Mouse (Mus musculus) ZHBTc4 (cell line): Measurements from ENCODE around the gene Rpf2.

Experiments used
- DNase-seq: peaks from one replicate; pipeline ENCODE4 v3.0.0-alpha.2; 2011; ENCODE audit warnings: low read depth, low spot score

Gene Rpf2

GRCm38 (mm10) chr10:40249625-40250024 lies 2.8 kb upstream of the Rpf2 start:
- no peak for DNase-seq

- DNase-seq = no peak
Observed at GRCm38 (mm10) chr10:40247166-40247716, 405 bp upstream of the Rpf2 start.

- DNase-seq = no peak
Observed at GRCm38 (mm10) chr10:40237826-40238225, 9.0 kb downstream of the Rpf2 start.

- no peak for DNase-seq
Observed at GRCm38 (mm10) chr10:40233241-40233640, 13.6 kb downstream of the Rpf2 start.

- DNase-seq = no peak
Observed at GRCm38 (mm10) chr10:40232442-40232841, 14.4 kb downstream of the Rpf2 start.

DNA sequence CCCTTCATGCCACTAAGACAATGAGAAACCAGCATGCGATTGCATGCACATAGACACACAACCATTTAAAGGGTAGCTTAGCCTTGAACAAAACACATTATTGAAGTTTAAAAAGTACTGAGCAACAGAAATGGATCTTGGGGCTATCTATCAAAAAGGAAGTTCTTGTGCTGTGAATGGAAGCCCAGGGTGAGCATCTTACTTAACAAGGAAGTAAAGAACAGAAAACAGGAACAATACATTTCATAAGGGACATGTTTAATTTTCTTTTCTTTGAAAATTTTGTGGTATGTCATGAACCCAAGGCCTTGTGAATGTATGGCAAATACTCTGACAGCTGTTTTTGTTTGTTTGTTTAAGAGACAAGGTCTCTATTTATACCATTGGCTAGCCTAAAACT lies 17.1 kb downstream of the Rpf2 start:
- no peak for DNase-seq

DNA sequence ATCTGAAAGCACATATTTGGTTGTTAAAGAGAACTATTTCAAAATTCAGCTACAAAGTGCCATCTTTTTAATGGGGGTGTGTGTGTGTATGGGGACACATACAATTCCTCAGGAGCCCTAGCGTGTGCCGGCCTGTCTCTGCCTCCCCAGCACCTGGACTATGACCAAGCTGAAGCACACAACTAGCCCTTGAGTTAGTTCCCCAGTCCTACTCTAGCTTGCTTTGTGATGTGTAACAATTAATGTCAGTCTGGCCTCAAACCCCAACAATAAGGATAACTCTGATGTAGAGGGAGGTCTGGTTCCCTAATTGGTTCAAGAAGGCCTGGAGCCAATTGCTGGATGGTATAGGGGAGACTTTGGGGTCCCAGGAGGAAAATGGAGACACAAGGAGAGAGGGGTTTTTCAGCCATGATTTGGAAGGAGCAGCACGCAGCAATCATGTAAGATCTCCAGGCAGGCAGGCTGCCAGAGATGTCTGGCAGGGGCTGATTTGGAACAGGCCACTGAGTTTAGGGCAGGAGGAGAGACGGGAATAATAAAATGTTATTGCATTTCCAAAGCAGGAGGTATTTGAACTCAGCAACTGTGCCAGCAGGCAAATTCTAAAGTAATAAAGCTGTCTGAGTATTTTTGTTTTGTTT lies 19.1 kb downstream of the Rpf2 start:
- DNase-seq = no peak

DNA sequence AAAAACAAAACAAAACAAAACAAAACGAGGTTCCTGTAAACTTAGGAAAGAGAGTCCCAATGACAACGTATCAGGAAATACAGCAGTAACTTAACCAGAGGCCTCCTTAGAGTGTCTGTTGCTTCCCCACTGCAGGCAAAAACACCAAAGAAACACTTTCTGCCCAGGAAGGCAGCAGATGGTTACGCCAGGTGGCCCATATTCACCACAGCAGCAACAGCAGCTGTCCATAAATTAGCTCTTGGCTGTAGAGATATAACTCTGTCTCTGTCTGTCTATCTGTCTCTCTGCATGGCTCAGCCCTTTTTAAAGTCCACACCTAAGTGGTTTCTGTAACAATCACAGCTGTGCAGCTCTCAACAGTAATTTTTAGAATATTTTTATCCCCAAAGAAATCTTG lies 28.0 kb downstream of the Rpf2 start:
- no peak for DNase-seq

GRCm38 (mm10) chr10:40212443-40213169 lies 34.2 kb downstream of the Rpf2 start:
- DNase-seq = peak; percentile 96

- DNase-seq = no peak
Observed at GRCm38 (mm10) chr10:40195001-40195400, 51.8 kb downstream of the Rpf2 start.

GRCm38 (mm10) chr10:40192010-40192935 lies 54.6 kb downstream of the Rpf2 start:
- no peak for DNase-seq

DNA sequence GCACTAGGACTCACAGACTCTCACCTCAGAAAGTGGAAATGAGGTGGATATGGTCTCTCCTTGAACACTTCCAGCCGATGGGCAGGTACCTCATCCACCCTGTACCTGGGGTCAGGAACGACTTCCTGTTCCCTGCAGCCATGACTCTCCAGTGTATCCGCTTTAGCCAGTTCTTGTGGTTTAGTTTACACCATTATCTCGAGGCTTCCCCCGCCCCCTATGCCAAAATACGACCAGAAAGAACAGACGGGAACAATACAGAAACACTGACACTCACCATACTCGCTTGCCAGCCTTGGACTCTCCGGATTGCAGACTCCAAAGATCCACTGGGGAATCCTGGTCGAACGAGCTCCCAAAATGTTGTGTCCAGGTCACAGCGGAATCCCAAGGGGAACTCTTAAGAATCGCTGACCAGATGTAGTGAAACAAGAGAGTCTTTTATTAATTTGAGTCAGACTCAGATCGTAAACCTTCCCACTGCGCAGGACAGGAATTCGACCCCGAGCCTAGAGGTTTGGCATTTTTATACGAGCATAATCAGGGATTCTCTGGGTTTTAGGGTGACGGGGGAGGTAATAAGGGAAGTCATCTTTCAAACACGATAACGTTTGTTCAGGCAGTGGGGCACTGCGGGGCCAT lies 55.4 kb downstream of the Rpf2 start:
- DNase-seq = no peak

- DNase-seq = no peak
Observed at GRCm38 (mm10) chr10:40190871-40191270, 56.0 kb downstream of the Rpf2 start.

DNA sequence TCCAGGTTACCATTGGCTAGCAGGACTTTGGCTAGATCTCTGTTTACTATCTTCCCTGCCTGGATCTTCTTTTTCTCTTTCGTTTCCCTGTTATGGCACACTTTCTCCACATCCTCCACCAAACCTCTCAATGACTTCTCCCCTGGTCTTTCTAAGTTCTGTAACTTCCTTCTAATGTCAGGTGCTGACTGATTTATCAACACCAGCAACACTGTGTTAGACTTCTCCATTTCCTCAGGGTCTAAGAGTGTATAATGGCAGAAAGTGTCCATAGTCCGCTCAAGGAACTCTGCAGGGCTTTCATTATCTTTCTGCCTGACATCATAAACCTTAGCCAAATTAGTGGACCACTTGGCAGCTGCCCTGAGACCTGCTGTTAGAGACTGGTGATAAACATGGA lies 57.1 kb downstream of the Rpf2 start:
- DNase-seq = no peak

DNA sequence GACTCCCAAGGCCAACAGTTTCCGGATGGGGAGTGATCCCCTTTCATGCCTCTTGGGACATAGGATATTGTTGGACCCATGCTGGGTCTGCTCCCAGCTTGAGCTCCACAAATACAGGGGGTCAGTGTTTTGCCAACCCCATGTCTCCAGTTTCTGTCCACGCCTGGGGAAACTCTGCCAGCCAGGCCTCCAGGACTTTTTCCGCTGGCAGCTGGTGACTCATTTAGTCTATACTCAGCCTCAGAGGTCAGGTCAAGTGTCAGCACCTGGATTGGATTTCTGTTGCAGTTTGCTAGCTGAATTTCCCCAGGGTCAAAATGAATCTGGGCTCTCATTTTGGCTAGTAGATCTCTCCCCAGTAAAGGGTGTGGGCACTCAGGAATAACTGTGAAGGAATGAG lies 58.0 kb downstream of the Rpf2 start:
- no peak for DNase-seq

DNA sequence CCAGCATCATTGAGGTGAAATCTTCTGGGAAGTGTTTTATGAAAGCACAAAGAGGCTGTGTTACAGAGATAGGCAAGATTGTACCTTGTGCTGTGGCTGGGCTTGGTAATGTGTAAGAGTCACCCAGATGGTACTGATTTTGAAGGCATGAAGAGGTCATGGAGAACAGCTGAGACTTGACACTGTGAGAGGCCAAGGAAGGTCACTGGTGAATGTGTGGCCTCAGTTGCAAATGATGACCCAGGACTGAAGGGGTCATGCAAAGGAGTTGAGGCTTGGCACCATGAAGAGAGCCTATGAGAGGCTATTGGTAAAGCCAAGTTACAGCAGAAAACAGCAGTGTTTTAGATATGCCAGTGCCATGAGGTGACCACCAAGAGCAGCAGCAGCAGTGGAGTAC lies 60.9 kb downstream of the Rpf2 start:
- DNase-seq = no peak

GRCm38 (mm10) chr10:40180011-40180410 lies 66.8 kb downstream of the Rpf2 start:
- no peak for DNase-seq

DNA sequence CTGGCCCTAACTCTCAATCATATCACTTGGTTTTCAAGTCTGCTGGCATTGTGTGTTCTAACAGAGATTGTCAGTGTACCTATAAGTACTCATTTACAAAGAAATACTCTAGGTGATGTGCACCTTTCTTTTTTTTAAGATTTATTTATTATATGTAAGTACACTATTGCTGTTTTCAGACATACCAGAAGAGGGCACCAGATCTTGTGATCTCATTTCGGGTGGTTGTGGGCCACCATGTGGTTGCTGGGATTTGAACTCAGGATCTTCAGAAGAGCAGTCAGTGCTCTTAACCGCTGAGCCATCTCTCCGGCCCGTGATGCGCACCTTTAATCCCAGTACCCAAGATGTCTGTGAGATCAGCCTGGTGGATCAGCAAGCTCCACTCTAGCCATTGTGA lies 67.7 kb downstream of the Rpf2 start:
- no peak for DNase-seq

DNA sequence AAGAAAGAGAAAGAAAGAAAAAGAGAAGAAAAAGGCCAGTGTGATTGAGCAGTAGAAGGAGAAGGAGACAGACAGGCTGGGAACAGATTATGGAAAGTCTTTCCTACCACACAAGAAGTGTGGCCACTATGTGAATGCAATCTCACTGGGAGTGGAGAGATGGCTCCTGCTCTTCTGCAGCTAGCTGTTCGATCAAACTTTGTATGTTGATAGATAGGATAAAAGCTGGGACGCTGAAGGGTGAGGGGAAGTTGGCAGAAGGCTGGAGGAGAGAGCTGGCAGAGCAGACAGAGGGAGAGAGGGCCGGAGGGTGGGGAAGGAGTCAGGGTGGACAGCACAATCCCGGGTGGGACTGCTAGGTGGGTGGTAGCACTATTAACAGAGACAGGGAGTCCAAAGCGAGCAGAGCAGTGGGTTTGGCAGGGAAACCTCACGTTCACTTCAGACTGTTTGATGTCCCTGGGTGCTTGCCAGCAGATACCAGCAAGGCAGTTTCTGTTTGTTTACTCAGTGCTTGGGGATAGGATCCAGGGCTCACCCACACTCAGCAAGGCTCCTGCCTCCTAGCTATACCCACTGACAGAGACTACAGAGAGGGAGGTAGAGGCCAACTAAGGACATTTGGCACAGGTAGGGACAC lies 69.4 kb downstream of the Rpf2 start:
- no peak for DNase-seq
